Mouse (Mus musculus) heart, adult 8-10 months (tissue): Measurements from ENCODE around the gene Myo1f. TPM values are rescaled to one million over a fixed set of nuclear protein-coding genes. Genes with fewer than 3 reads are reported as not detected.
A peak's percentile ranks its signal among the peaks of the same experiment; 100 is the strongest.

Experiments
- DNase-seq: peaks from one replicate; pipeline ENCODE4 v3.0.0; 2022; ENCODE audit warnings: low spot score
- total RNA-seq, 4 experiments: library from RNA; stranded (reverse); gene quantifications; 2 replicates each; pipeline ENCODE4 v1.2.4; 2022

The Myo1f gene
- total RNA-seq = 1 to 10 TPM; 1.2 to 2.7 (median 1.4) TPM

DNA sequence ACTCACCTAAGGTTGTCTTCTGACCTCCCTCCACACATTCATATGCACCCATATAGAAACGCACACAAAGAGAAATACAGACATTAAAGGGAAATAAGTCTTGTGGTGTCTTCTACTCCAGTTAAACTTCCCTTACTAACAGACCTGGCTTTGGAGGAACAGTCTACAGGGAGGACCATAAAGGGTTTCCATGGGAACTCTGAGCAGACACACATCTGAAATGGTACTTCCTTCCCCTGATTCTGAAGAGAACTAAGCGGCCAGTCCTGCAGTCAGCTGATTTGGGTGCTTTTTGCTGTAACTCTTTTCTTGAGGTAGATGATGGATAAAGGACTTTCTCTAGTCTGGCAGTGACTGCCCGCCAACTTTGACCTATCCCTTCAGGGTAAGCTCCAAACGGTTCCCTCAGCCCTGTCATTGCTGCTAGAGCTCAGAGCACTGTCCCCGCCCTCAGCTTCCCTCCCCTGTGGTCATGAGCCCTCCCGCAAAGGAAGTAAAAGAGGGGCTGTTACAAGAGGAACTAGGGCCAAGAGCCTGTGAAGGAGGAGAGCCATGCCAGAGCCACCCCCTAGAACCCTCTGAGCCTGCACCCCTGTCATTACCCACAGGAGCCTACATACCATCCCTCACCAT lies at the start of gene Myo1f:
Gene Myo1f (plus strand): TSS at position 485 of the 633 bp plus-strand sequence.
- DNase-seq = peak; percentile 41

DNA sequence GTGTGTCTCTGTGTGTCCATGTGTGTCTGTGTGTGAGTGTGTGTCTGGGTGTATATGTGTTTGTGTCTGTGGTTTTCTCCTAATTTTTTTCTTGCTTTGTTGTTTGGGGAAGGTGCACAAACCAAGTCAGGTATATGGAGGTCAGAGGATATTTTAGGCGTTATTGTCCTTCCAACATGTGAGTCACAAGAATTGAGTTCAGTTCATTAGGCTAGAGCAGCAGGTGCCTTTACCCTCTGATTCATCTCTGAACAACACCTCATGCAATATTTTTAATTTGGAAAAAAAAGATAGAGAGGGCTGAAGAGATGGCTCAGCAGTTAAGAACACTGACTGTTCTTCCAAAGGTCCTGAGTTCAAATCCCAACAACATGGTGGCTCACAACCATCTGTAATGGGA lies 47.1 kb upstream of the Myo1f start:
- no peak for DNase-seq

DNA sequence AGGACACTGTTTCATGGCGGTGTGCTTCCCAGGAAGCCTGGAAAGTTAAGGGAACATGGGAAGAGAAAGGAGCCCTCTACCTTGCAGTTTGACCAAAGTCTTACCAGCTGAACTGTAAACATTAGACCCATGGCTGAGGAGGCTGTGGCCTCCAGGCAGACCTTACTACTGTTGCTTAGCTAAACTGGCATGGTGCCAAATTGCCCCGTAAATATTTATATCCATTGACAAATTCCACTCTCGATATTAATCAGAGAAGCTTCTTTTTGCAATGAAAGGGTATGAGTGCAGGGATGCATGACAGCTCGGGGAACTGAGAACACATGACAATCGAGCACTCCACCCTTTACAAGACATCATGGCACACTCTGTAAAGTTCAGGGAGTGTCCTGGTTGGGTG lies 45.3 kb upstream of the Myo1f start:
- no peak for DNase-seq

DNA sequence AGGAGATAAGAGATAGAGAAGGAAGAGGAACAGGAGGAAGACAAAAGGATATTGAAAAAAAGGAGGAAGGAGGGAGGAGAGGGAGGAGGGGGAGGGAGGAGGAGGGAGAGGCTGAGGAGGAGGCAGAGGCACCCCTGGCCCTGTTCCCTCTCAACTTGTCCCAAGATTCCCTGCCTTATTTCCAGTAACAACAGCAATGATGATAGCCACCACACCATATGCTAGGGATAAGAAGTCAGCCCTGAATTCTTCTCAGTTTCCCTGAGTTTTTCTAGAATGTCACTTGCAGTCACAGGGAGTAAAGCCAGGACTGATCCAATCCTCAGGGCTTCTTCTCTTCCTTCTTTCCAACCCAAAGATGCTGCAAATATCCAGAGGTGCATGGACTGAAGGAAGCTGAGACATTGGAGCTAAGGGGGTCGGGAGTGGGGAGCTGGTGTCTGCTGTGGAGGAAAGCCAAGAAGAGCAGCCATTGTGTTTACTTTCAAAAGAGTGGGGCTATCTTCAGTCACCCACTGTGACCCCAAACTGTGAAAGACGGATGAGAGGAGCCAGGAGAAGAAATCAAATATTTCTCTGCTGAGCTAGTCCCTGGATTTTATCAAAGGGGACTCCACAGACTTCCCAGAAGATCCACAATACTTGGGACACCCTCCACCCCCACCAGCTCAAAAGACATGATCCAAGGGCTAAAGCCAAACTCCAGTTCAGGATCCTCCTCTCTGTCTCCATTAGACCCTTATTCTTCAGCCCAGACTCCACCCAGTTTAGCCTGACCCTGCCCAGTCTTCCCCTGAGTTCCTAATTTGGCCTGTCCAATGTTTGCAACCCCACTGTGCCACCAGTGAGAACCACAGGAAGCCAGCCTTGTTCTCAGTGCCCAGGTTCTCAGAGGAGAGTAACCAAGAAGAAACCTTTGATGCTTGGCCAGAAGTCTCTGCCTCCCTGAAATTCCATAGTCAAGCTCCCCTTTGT lies 42.8 kb upstream of the Myo1f start:
- DNase-seq = no peak

GRCm38 (mm10) chr17:33513874-33514273 lies 41.6 kb upstream of the Myo1f start:
- no peak for DNase-seq

GRCm38 (mm10) chr17:33520366-33520765 lies 35.1 kb upstream of the Myo1f start:
- no peak for DNase-seq

- DNase-seq = no peak
Measured at GRCm38 (mm10) chr17:33523431-33523917, 32.0 kb upstream of the Myo1f start.

DNA sequence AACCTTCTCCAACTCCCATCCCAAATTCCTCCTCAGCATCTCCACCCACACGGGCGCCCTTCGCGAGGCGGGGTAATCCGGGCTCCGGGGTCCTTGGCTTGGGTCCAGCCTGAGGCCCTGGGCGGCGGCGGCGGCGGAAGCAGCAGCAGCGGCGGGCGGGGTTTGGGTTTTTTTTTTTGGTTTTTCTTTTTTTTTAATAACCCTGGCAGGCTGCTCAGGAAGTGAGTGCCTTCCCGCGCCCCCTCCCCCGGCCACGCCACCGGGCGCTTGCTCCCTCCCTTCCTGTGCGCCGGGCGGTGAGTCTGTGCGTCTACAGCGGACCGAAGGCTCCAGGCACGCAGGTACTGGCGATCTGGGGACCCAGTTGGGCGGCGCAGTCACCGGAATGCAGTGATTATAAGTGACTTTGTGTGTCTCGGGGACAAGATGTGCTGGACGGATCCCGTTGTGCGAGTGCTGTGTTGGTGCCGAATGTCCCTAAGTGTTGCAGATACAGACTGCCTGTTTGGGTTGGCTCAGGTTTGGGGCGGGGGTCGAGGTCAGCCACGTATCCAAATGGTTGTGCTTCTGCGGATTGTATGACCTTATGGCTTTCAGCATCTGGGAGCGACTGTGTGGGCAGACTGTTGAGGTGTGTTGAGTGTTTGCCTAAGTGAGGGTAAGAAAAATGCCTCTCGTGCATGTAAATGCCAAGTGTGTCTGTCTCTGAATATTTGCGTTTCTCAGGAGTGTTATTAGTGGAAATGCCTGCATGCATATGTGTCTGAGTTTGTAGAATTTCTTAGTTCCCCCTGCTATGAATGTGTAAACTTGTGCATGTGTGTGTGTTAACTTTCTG lies 31.4 kb upstream of the Myo1f start, which contains the start of gene Adamts10:
Gene Adamts10 (plus strand): TSS at position 287 of the 838 bp plus-strand sequence.
- DNase-seq = peak; percentile 75

DNA sequence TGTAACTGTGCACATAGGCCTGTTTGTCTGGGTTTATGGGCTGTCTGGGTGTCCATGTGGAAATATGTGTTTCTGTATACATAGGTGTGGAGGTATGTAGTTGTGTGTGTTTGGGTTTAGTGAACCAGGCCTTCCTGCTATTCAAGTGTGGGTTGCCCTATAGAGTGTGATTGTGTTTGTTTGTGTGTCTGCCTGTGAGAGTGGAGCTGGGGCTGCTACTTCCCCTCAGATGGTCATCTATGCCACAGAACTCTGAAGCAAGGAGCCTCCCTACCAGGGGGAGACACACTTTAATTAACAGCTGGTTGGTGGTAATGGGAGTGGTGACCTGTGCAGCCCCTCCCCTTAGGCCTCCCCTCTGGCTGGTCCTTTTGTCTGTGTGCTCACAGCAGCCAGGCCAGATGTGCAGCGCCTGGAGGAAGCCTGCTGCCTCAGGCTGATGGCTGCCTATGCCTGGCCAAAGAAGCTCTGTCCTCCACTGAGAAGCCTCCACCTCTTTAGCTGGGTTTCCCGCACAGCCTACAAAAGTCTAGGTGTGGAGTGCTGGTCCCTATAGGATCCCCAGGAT lies 30.6 kb upstream of the Myo1f start:
- DNase-seq = no peak

GRCm38 (mm10) chr17:33526506-33526905 lies 29.0 kb upstream of the Myo1f start:
- DNase-seq = peak; percentile 72

DNA sequence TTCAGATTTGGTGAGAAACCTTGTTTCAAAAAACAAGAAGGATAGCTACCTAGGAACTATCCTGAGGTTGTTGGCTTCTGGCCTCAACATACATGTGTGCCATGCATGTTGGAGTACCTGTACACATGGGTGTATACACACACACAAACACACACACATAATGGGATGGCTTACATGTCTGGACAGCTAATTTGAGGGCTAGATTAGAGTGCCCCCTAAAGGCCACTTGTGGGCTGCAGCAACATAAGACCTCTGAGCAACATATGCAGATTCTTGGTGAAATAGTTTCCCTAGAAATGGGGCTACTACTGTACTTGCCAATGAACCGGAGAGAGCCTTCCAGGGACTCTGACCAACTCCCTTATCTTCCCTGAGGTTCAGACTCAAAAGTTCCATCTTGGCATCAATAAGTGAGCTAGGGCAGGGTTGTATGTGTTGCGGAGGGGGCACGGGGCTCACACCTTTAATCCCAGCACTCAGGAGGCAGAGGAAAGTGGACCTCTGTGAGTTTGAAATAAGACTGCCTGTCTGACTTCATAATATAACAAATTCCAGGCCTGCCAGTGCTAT lies 16.3 kb upstream of the Myo1f start:
- DNase-seq = peak; percentile 46

DNA sequence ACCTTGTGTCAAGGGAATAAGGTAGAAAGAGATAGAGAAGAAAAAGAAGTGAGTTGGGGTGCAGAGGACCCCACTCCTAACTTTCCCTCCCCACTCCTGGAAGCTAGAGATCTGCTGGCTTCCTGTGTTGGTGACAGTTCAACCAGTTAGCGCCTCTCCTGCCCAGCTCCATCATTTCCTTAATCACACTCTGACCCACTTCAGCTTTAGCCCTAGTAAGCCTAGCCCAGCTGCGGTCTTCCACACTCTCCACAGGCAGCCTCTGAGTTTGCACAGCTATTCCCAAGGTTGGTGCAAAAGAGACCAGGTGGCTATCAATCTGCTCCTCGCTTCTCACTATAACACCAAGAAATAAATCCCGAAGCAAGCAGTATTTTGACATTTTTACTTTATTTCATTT lies 15.6 kb upstream of the Myo1f start:
- no peak for DNase-seq

DNA sequence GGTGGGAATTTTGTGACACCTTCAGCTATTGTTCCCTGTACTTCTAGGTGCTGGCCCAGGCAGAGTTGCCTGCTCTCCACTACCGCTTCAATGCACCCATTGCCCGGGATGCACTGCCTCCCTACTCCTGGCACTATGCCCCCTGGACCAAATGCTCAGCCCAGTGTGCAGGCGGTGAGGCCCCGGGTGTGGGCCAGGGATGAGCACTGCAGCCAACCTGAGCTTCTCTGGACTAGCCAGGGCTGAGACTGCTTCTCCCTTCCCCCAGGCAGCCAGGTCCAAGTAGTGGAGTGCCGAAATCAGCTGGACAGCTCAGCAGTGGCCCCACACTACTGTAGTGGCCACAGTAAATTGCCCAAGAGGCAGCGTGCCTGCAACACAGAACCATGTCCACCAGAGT lies 6.3 kb upstream of the Myo1f start:
- no peak for DNase-seq

DNA sequence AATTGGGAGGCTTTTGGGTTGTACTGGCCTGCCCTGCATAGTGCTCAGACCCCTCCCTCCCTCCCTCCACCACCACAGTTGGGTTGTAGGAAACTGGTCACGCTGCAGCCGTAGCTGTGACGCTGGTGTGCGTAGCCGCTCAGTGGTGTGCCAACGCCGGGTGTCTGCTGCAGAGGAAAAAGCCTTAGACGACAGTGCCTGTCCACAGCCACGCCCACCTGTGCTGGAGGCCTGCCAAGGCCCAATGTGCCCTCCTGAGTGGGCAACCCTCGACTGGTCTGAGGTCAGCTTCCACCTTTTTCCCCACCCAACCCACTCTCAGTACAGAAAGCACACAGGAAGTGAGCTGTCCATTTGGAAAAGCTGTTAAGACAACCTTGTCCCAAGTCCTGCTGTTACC lies 5.1 kb upstream of the Myo1f start:
- DNase-seq = no peak

GRCm38 (mm10) chr17:33552113-33552512 lies 3.4 kb upstream of the Myo1f start:
- DNase-seq = no peak

- DNase-seq = no peak
Measured at GRCm38 (mm10) chr17:33552964-33553363, 2.5 kb upstream of the Myo1f start.

- DNase-seq = no peak
Measured at GRCm38 (mm10) chr17:33554536-33554935, 971 bp upstream of the Myo1f start.

GRCm38 (mm10) chr17:33557922-33558321 lies 2.4 kb downstream of the Myo1f start:
- DNase-seq = no peak

DNA sequence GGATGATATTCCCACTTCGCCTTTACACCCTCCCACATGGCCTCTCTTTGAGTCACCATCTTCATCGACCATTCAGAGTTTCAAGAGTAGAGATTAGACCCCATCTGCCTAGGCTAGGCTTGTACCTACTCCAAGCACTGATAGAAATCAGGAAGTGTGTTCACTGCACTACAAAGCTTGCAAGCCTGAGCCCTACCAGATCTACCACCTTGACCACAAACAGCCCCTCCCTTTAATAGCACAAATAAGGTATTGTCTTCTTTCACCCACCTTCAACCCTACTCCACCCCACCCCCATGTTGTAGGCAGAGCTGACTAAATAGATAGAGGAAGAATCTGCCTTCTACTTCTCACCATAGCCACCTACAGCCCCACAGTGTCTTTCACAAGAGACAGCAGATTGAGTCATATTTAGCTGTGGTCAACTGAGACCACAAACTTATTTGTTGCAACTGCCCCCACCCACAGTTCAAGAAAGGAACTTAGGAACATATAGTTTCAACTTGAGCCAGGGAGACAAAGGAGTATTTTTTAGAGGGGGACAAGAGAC lies 8.1 kb downstream of the Myo1f start:
- peak; percentile 19 for DNase-seq

GRCm38 (mm10) chr17:33564599-33564998 lies 9.1 kb downstream of the Myo1f start:
- no peak for DNase-seq

GRCm38 (mm10) chr17:33566182-33566581 lies 10.7 kb downstream of the Myo1f start:
- no peak for DNase-seq
